Mouse (Mus musculus) lung, embryonic 16.5 days (tissue): Measurements from ENCODE around the gene Chpf. TPM values are rescaled to one million over a fixed set of nuclear protein-coding genes. Genes with fewer than 3 reads are reported as not detected.

ENCODE experiments used
- ATAC-seq: fragments of 200-750 bp; cut with Nextera tagmentation; 2 replicates; pipeline ENCODE4 v1.8.0; 2017; ENCODE audit warnings: low read depth, mild to moderate bottlenecking, moderate library complexity
- H3K27ac ChIP-seq: fragments of 300-500 bp; sonication (generic); 2 replicates; pipeline ENCODE4 v1.5.1; 2014; ENCODE audit warnings: mild to moderate bottlenecking, control low read depth, low read length
- H3K27me3 ChIP-seq: fragments of 300-500 bp; sonication (generic); 2 replicates; pipeline ENCODE4 v1.6.1; 2014; ENCODE audit warnings: low read depth, low read length, mixed read lengths; ENCODE audit not compliant: control insufficient read depth, insufficient read depth
- H3K36me3 ChIP-seq: fragments of 300-500 bp; sonication (generic); 2 replicates; pipeline ENCODE4 v1.6.1; 2014; ENCODE audit warnings: low read length; ENCODE audit not compliant: control insufficient read depth, insufficient read depth
- H3K4me1 ChIP-seq: fragments of 300-500 bp; sonication (generic); replicated peaks from 2 replicates; pipeline ENCODE4 v1.6.1; 2014; ENCODE audit warnings: low read length, mixed read lengths; ENCODE audit not compliant: control insufficient read depth, insufficient read depth
- H3K4me2 ChIP-seq: fragments of 300-500 bp; sonication (generic); 2 replicates; pipeline ENCODE4 v1.6.1; 2014; ENCODE audit warnings: low read depth, low read length, control low read depth
- H3K4me3 ChIP-seq: fragments of 300-500 bp; sonication (generic); 2 replicates; pipeline ENCODE4 v1.5.1; 2014; ENCODE audit warnings: mild to moderate bottlenecking, low read length, control low read depth
- H3K9ac ChIP-seq: fragments of 300-500 bp; sonication (generic); 2 replicates; pipeline ENCODE4 v1.6.1; 2014; ENCODE audit warnings: low read length, control low read depth
- H3K9me3 ChIP-seq: fragments of 300-500 bp; sonication (generic); 2 replicates; pipeline ENCODE4 v1.6.1; 2016; ENCODE audit warnings: low read length; ENCODE audit not compliant: control insufficient read depth
- WGBS: fragments of 180-500 bp; shearing (Covaris S2); extraction: QIAGEN DNeasy Blood & Tissue Kit; methylation state at CpG from one replicate; pipeline ENCODE4 v1.1.7; 2014; 5-methylcytosine and 5-hydroxymethylcytosine counted together
- polyA plus RNA-seq: library from polyadenylated mRNA; unstranded; fragments of >200 nt; fragmentation: Nextera tagmentation; extraction: Ambion mirVana; gene quantifications from 2 replicates; pipeline ENCODE4 v1.2.1, GENCODE M21; 2015

Gene Chpf
- polyA plus RNA-seq, 1 experiment from 2014 or later: 22.9 TPM

DNA sequence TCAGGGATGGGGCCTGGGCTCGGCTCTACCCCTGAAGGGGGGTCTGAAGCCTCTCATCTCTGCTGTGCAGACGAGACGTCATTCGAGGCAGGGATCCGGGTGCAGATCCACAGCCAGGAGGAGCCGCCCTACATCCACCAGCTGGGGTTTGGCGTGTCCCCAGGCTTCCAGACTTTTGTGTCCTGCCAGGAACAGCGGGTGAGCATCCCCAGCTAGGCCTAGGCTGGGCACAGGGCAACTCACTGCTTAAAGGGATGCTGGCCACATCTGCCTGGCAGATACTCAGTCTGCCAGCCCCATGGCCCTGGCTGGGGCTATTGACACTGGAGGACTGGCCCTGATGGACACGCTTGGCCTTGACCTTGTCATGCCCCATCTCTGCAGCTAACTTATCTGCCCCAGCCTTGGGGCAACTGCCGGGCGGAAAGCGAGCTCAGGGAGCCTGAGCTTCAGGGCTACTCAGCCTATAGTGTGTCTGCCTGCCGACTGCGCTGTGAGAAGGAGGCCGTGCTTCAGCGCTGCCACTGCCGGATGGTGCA is 9.8 kb downstream of the Chpf start:
- no peak for ATAC-seq
- Histone ChIP-seq H3K4me2 (no peak overlapping the region), H3K27me3 (peaks cover 3% of the 10 kb centered on the region; the same call in 1 of the 2 replicates), H3K27ac (no peak overlapping the region), H3K9ac (no peak overlapping the region), H3K36me3 (peaks cover 2% of the 10 kb centered on the region; the same call in 1 of the 2 replicates), H3K4me1 (no peaks in the 10 kb centered on the region), H3K4me3 (no peak overlapping the region), H3K9me3 (no peaks in the 10 kb centered on the region)
- 72% methylated on average over 17 of the region's 17 CpGs for WGBS

DNA sequence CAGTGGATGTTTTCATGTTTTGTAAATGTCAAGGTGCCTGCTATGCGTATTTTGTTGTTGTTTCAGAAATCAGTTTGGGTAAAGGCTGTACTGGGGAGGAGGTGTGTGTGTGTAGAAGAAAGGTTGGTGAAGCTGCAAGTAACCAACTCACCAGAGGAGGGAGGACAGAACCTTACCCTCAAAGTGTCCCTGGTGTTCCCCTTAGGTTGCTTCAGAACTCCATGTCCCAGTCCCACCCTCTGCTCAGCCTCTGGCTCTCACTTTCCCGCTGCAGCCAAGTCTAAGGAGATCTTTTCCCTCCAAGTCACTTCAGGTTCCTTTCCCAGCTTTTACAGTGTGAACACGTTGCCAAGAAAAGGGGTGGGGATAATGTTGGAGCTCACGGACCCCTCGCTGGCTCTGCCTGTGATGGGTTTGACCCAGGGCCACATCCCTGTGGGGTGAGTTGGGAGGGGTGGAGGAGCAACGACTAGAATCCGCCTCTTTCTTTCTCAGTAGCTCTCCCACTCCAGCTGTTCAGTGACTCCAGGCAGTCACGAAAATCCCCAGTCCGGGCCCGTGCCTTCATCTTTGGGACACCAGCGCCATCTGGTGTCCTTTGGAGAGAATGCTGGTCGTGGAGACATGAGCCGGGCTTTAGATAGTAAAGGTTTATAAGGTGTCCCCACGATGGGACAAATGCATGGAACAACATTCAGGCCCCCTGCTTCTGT is 11.7 kb downstream of the Chpf start:
- 5% methylated on average over 14 of the region's 14 CpGs for WGBS
- no peaks in the 10 kb centered on the region for H3K36me3 ChIP-seq
- H3K4me2 ChIP-seq: no peak overlapping the region
- no peaks in the 10 kb centered on the region for H3K4me1 ChIP-seq
- H3K27me3 ChIP-seq: peaks cover 6% of the 10 kb centered on the region; the same call in 1 of the 2 replicates
- ATAC-seq: peak; percentile 83
- H3K9ac ChIP-seq: no peak overlapping the region
- H3K4me3 ChIP-seq: no peak overlapping the region
- H3K9me3 ChIP-seq: no peaks in the 10 kb centered on the region
- H3K27ac ChIP-seq: no peak overlapping the region

DNA sequence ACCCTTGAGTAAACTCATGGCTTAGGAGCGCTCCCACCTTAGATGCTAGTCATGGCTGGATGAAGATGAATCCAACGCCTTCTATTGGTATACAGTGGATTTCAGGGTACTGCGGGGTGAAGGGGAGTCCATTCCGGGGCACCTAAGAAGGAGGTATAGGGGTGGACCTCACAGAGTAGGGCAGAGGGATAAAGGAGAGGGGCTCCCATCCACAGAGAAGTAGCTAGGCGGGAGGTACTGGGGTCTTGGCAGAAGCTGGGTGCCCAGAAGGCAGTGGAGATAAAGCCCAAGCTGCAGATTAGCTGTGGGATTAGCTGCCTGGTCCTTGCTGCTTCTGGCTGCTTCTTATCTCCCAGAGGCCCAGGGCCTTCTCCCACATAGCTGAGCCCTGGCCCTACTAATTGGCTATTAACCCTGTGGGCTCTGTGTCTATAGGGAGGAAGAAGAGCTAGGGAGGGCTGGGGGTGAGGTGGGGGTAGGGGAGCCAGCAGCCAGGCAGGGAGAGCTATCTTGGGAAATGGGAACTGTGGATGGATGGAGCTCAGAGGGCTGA is 15.4 kb downstream of the Chpf start:
- no peak overlapping the region for H3K4me3 ChIP-seq
- 80% methylated on average over 5 of the region's 5 CpGs for WGBS
- ATAC-seq: no peak
- H3K27me3 ChIP-seq: peaks cover 6% of the 10 kb centered on the region
- no peak overlapping the region for H3K4me2 ChIP-seq
- H3K36me3 ChIP-seq: no peaks in the 10 kb centered on the region
- no peaks in the 10 kb centered on the region for H3K9me3 ChIP-seq
- no peak overlapping the region for H3K27ac ChIP-seq
- peaks cover 7% of the 10 kb centered on the region for H3K4me1 ChIP-seq
- peak overlapping the region; percentile 31; the same call in 1 of the 2 replicates for H3K9ac ChIP-seq

DNA sequence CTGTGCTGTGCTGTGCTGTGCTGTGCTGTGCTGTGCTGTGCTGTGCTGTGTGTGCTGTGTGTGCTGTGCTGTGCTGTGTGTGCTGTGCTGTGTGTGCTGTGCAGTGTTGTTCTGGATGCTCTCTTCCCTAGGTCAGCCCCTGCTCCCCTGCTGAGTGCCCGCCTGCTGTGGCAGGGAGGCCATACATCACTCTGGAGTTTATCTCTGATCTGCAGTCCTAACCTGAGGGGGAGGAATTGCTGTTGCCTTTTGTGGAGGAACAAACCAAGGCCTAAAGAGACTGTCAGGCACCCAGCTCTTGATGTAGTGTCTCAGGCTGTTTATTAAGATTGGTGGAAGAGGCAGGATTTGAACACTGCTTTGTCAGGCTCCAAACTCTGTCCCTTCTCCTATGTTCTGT is 16.5 kb downstream of the Chpf start:
- no peak overlapping the region for H3K4me3 ChIP-seq
- H3K27me3 ChIP-seq: peaks cover 9% of the 10 kb centered on the region
- no peak overlapping the region for H3K9ac ChIP-seq
- WGBS: 58% methylated on average over 1 of the region's 1 CpGs
- no peak overlapping the region for H3K4me2 ChIP-seq
- ATAC-seq: no peak
- no peaks in the 10 kb centered on the region for H3K36me3 ChIP-seq
- H3K27ac ChIP-seq: no peak overlapping the region
- H3K9me3 ChIP-seq: no peaks in the 10 kb centered on the region
- peaks cover 13% of the 10 kb centered on the region for H3K4me1 ChIP-seq

DNA sequence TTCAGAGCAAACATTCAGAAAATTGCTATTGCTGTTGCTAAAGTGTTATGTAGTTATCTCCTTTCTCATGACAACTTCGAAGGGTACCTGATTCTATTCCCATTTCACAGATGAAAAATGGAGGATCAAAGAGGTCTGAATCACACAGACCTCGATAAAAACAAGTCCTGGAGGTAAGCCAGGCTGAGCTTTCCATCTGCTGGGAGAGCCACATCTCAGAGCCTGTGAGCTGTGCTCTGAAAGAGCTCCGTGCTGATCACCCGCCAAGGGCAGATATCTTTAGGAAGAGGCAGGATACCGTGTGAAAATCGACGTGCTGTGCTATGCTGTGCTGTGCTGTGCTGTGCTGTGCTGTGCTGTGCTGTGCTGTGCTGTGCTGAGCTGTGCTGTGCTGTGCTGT is 18.8 kb downstream of the Chpf start:
- 49% methylated on average over 7 of the region's 7 CpGs for WGBS
- no peak overlapping the region for H3K27ac ChIP-seq
- H3K9ac ChIP-seq: no peak overlapping the region
- H3K4me3 ChIP-seq: no peak overlapping the region
- H3K36me3 ChIP-seq: no peaks in the 10 kb centered on the region
- H3K9me3 ChIP-seq: no peaks in the 10 kb centered on the region
- peaks cover 30% of the 10 kb centered on the region for H3K27me3 ChIP-seq
- no peak for ATAC-seq
- H3K4me1 ChIP-seq: peaks cover 13% of the 10 kb centered on the region
- no peak overlapping the region for H3K4me2 ChIP-seq

DNA sequence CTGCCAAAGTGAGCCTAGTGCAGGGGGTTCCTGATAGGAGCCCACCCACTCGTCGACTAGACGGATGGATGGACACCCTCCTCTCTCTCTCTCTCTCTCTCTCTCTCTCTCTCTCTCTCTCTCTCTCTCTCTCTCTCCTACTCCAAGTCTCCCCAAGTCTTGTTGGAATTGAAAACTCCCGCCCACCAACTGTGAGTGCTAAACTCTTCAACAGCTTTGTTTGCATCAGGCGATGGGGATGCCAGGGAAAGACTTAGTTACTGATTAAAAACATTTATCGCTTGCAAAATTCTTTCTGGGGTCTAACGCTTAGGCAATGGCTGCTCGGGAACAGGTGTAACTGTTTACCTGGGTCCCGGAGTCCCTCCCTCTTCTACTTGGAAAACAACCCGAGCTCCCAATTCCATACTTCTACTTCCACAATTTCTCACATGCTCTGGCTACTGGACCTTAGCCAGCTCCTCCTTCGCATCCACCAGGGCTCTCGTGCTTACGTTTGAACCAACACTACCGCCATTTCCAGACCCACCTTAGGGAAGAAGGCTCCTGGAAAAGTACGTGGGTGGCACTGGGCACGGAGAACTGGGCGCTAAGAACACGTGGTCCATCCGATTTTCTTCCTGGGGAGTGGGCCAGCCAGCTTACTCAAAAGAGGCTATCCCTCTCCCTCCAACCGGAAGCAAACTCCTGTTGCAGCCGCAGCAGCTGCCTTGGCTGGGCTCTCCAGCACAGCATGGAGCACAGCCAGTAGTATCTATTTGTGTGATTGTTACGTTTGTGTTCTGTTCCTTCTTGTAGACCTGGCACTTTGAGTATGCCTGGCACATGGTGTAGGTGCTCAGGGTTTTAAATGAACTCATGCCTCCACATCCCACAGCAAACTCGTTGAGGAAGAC is 20.1 kb downstream of the Chpf start:
- Histone ChIP-seq H3K4me2 (peak overlapping the region; percentile 57), H3K9ac (peak overlapping the region; percentile 29; the same call in 1 of the 2 replicates), H3K4me3 (peak overlapping the region; percentile 39), H3K9me3 (no peaks in the 10 kb centered on the region), H3K27me3 (peaks cover 26% of the 10 kb centered on the region), H3K36me3 (no peaks in the 10 kb centered on the region), H3K4me1 (peaks cover 13% of the 10 kb centered on the region), H3K27ac (no peak overlapping the region)
- WGBS: 8% methylated on average over 23 of the region's 23 CpGs
- peak; percentile 51 for ATAC-seq

DNA sequence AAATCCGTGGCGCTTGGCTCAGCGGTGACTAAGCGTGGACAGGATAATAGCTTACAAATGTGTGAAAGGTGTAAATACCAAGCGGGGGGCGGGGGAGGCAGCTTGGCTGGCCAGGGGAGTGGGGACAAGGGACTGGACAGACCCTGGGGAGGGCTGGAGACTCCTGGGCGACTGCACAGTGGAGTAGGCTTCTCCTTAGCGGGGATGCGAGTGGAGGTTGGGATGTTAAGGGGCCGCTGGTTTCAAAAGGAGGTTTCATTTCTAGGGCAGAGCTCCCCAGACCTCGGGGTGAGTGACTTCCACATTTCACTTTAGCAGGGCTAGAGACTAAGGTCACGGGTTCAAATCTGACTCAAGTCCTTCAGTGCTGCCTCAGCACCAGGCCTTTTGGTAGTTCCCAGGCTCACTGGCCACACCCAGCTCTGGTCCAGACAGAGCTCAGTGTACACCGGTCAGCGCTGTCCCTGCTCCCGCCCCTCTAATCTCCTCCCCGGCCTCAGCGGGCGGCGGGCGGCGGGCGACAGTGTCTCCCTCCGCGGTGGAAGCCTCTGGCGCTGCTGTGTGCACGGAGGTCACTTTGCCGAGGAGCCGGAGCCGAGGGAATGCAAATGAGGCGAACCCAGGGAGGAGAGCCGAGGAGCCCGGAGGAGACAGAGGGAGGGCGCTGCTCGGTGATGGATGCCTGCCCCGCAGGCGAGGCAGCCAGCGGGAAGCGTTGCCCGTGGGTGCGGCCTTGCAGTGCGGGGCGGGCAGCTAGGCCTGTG is 20.9 kb downstream of the Chpf start:
- H3K27me3 ChIP-seq: peaks cover 26% of the 10 kb centered on the region
- WGBS: 4% methylated on average over 42 of the region's 42 CpGs
- peaks cover 13% of the 10 kb centered on the region for H3K4me1 ChIP-seq

DNA sequence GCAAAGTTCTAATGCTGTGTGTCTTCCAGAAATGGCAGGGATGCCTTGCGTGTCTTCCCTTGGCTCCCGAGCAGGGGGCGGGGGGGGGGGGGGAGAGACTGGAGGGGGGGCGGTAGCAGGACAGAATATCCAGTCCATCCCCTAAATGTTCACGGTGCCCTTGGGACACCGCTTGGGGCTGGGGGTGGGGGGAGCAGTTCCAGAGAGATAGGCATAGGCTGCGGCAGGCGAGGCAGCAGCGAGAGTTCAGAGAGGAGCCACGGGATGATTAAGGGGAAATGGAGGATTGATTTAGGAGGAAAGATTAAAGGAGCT is 21.4 kb downstream of the Chpf start:
- no peak overlapping the region for H3K4me3 ChIP-seq
- no peaks in the 10 kb centered on the region for H3K36me3 ChIP-seq
- peak overlapping the region; percentile 57; the same call in 1 of the 2 replicates for H3K4me2 ChIP-seq
- H3K27ac ChIP-seq: no peak overlapping the region
- no peak overlapping the region; the same call in 1 of the 2 replicates for H3K9ac ChIP-seq
- 7% methylated on average over 8 of the region's 10 CpGs for whole genome bisulfite sequencing
- H3K9me3 ChIP-seq: no peaks in the 10 kb centered on the region
- peaks cover 13% of the 10 kb centered on the region for H3K4me1 ChIP-seq
- H3K27me3 ChIP-seq: peaks cover 30% of the 10 kb centered on the region
- ATAC-seq: 0 out of 2 replicates have a peak, but pooled peaks have one; percentile 11

More for the DNA sequence above, 20.9 kb downstream of the Chpf start:
- H3K9me3 ChIP-seq: no peaks in the 10 kb centered on the region
- H3K4me2 ChIP-seq: peak overlapping the region; percentile 57
- peak overlapping the region; percentile 20 for H3K9ac ChIP-seq
- no peak overlapping the region for H3K27ac ChIP-seq
- peak overlapping the region; percentile 39 for H3K4me3 ChIP-seq
- H3K36me3 ChIP-seq: no peaks in the 10 kb centered on the region
- ATAC-seq: peak; percentile 72
